Mouse (Mus musculus) midbrain, embryonic 10.5 days (tissue): Measurements from ENCODE around the gene Sod3. TPM values are rescaled to one million over a fixed set of nuclear protein-coding genes. Genes with fewer than 3 reads are reported as not detected.

Experiments
- DNase-seq: peaks from one replicate; pipeline ENCODE4 v3.0.0-alpha.2; 2017; ENCODE audit warnings: low spot score
- H3K27ac ChIP-seq: fragments of 300-500 bp; sonication (generic); replicated peaks from 2 replicates; pipeline ENCODE4 v1.5.1; 2016; ENCODE audit warnings: mild to moderate bottlenecking
- H3K27me3 ChIP-seq: fragments of 300-500 bp; sonication (generic); 2 replicates; pipeline ENCODE4 v1.6.1; 2016; ENCODE audit warnings: low read depth, mild to moderate bottlenecking; ENCODE audit not compliant: poor library complexity, severe bottlenecking
- H3K36me3 ChIP-seq: fragments of 300-500 bp; sonication (generic); 2 replicates; pipeline ENCODE4 v1.6.1; 2016; ENCODE audit warnings: mild to moderate bottlenecking, moderate library complexity
- H3K4me1 ChIP-seq: fragments of 300-500 bp; sonication (generic); 2 replicates; pipeline ENCODE4 v1.6.1; 2016
- H3K4me3 ChIP-seq: fragments of 300-500 bp; sonication (generic); 2 replicates; pipeline ENCODE4 v1.5.1; 2016; ENCODE audit warnings: mild to moderate bottlenecking, moderate library complexity
- H3K9me3 ChIP-seq: fragments of 300-500 bp; sonication (generic); replicated peaks from 2 replicates; pipeline ENCODE4 v1.6.1; 2016; ENCODE audit warnings: mild to moderate bottlenecking
- WGBS: fragments of 180-500 bp; shearing (Covaris S2); methylation state at CpG from one replicate; pipeline ENCODE4 v1.1.7; 2016; 5-methylcytosine and 5-hydroxymethylcytosine counted together
- polyA plus RNA-seq: library from polyadenylated mRNA; unstranded; fragments of >200 nt; fragmentation: Nextera tagmentation; extraction: Ambion mirVana; gene quantifications from 2 replicates; pipeline ENCODE4 v1.2.1, GENCODE M21; 2016

The Sod3 gene
- polyA plus RNA-seq, 1 experiment from 2014 or later = 0.90 TPM

DNA sequence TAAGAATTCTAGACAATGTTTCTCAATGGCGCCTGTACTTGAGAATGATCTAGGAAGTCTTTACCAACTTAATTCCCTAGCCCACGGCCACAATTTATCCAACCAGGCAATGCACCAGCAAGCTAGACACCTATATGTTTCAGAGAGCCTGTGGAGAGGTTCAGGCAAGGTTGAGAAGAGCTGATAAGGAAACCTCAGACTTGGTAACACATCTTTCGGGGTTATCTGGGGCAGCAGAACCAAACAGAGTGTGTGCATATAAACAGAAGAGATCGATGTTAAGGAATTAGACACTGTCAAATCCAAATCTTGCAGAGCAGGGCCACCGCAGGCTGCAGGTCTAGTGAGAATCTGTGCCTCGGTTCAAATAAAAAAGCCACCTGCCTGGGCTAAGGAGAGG is 5.5 kb upstream of the Sod3 start:
- Histone ChIP-seq H3K4me3 (no peak overlapping the region), H3K4me1 (peaks cover 18% of the 10 kb centered on the region), H3K27ac (no peak overlapping the region), H3K27me3 (no peaks in the 10 kb centered on the region), H3K36me3 (no peaks in the 10 kb centered on the region), H3K9me3 (no peaks in the 10 kb centered on the region)
- 91% methylated on average over 6 of the region's 6 CpGs for WGBS
- no peak for DNase-seq

- no peak overlapping the region for H3K27ac ChIP-seq
- no peak overlapping the region for H3K4me3 ChIP-seq
- H3K9me3 ChIP-seq = no peaks in the 10 kb centered on the region
- WGBS = 85% methylated on average over 21 of the region's 21 CpGs
- no peak for DNase-seq
- peaks cover 29% of the 10 kb centered on the region for H3K4me1 ChIP-seq
- H3K27me3 ChIP-seq = no peaks in the 10 kb centered on the region
- H3K36me3 ChIP-seq = no peaks in the 10 kb centered on the region
Measured at GRCm38 (mm10) chr5:52360286-52361049, 3.1 kb upstream of the Sod3 start.

GRCm38 (mm10) chr5:52362776-52363467 is 669 bp upstream of the Sod3 start:
- H3K27ac ChIP-seq = 0 out of 2 replicates have a peak overlapping the region, but pooled peaks have one; percentile 46
- 55% methylated on average over 6 of the region's 6 CpGs for WGBS
- peaks cover 9% of the 10 kb centered on the region for H3K27me3 ChIP-seq
- DNase-seq = no peak
- peaks cover 29% of the 10 kb centered on the region for H3K4me1 ChIP-seq
- H3K36me3 ChIP-seq = no peaks in the 10 kb centered on the region
- H3K4me3 ChIP-seq = no peak overlapping the region
- H3K9me3 ChIP-seq = no peaks in the 10 kb centered on the region

DNA sequence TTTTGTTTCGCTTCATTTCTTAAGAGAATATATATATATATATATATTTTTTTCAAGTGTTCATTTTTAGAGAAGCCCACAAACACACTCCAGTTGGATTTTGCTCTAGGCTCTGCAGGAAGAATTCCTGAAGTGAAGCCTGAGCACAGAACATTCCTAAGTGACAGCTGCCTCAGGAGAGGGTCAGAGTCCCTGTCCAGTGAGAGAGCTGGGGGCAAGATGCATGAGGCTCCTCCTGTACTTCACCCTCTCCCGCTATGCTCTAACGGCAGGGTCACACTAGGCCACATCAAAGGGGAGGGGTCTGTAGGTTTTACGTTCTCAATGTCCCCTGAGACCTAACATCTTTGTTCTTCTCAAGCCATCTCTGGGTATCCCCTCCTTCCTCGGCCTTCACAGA is 930 bp downstream of the Sod3 start:
- Histone ChIP-seq H3K27me3 (peaks cover 23% of the 10 kb centered on the region), H3K4me1 (peaks cover 37% of the 10 kb centered on the region), H3K9me3 (no peaks in the 10 kb centered on the region), H3K36me3 (no peaks in the 10 kb centered on the region), H3K4me3 (no peak overlapping the region), H3K27ac (no peak overlapping the region)
- 69% methylated on average over 5 of the region's 5 CpGs for WGBS
- no peak for DNase-seq

DNA sequence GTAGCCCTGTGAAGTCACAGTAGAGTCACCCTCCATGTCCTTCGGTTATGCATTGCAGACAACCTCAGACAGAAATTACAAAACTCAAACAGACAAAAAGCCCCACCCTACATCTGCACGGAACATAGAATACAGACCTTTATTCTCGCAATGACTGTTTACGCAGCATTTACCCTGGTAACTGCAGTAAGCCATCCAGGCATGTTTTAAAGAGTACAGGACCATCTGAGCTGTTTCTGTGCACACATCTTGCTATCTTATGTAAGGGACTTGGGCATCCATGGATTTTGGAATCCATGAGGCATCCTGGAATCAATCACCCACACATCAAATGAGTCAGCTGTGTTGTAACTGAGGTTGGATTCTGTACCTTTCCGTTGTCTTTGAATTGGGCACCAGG is 2.3 kb downstream of the Sod3 start:
- Histone ChIP-seq H3K27me3 (peaks cover 23% of the 10 kb centered on the region), H3K27ac (no peak overlapping the region), H3K4me3 (no peak overlapping the region), H3K36me3 (no peaks in the 10 kb centered on the region), H3K9me3 (no peaks in the 10 kb centered on the region), H3K4me1 (peaks cover 28% of the 10 kb centered on the region)
- DNase-seq = no peak
- WGBS = 92% methylated on average over 5 of the region's 5 CpGs

GRCm38 (mm10) chr5:52366661-52367060 is 3.1 kb downstream of the Sod3 start:
- 66% methylated on average over 2 of the region's 2 CpGs for WGBS
- peaks cover 23% of the 10 kb centered on the region for H3K27me3 ChIP-seq
- no peaks in the 10 kb centered on the region for H3K9me3 ChIP-seq
- DNase-seq = no peak
- H3K4me3 ChIP-seq = no peak overlapping the region
- H3K36me3 ChIP-seq = no peaks in the 10 kb centered on the region
- H3K27ac ChIP-seq = no peak overlapping the region
- H3K4me1 ChIP-seq = peaks cover 28% of the 10 kb centered on the region

DNA sequence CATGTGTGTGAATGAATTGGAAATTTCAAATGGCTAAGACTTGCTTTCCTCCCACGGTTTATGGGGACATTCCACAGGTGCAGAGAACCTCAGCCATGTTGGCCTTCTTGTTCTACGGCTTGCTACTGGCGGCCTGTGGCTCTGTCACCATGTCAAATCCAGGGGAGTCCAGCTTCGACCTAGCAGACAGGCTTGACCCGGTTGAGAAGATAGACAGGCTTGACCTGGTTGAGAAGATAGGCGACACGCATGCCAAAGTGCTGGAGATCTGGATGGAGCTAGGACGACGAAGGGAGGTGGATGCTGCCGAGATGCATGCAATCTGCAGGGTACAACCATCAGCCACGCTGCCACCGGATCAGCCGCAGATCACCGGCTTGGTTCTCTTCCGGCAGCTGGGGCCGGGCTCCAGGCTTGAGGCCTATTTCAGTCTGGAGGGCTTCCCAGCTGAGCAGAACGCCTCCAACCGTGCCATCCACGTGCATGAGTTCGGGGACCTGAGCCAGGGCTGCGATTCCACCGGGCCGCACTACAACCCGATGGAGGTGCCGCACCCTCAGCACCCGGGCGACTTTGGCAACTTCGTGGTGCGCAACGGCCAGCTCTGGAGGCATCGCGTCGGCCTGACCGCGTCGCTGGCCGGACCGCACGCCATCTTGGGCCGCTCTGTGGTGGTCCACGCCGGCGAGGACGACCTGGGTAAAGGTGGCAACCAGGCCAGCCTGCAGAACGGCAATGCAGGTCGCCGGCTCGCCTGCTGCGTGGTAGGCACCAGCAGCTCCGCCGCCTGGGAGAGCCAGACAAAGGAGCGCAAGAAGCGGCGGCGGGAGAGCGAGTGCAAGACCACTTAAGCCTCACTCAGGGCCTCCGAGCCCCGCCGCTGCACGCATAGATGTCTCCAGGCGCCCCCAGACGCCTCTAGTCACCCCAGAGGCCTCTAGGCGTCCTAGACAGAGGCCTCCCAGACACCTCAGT is 4.6 kb downstream of the Sod3 start:
- peaks cover 18% of the 10 kb centered on the region for H3K4me1 ChIP-seq
- 51% methylated on average over 63 of the region's 63 CpGs for WGBS
- H3K36me3 ChIP-seq = no peaks in the 10 kb centered on the region
- no peaks in the 10 kb centered on the region for H3K9me3 ChIP-seq
- H3K4me3 ChIP-seq = peak overlapping the region; percentile 36
- peak; percentile 45 for DNase-seq
- peak overlapping the region; percentile 77 for H3K27ac ChIP-seq
- peaks cover 23% of the 10 kb centered on the region for H3K27me3 ChIP-seq

DNA sequence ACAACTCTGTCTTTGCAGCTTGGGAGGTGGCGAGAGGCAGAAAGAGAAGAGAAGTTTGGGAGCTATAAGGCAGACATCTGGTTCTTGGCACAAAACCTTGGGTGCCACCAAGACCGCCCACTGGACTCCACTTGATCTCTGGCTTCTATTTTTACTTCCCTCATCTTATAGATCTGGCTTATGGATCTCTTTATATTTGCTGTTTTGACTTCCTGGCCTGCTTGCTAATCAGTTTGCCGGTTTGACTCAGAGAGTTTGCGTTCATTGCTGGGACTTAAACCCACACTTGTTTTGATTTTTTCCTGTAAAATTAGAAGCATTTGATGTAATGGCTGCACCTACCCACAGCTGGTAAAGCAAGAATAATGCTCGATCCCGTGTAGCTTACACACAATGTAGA is 7.3 kb downstream of the Sod3 start:
- WGBS = 94% methylated on average over 6 of the region's 6 CpGs

DNA sequence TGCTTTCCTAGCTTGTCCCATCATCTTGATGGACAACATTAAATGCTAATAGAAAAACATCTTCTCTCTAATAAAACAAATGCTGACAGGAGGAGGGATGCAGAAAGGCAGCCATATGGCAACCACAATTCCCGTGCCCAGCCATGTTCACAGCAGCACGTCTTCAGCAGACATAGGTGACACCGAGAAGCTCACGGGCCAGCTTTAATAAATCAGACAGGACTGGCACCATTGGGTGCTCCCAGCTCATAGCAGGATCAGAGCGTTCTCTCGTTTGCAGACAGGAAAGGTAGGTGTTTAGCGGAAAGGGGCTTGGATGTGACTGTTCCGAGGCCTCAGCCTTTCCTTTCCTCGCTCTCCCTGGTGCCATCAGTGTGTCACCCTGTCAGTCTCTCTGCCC is 12.3 kb downstream of the Sod3 start:
- WGBS = 92% methylated on average over 9 of the region's 9 CpGs
- H3K36me3 ChIP-seq = no peaks in the 10 kb centered on the region
- no peaks in the 10 kb centered on the region for H3K27me3 ChIP-seq
- H3K27ac ChIP-seq = no peak overlapping the region
- no peak overlapping the region for H3K4me3 ChIP-seq
- no peaks in the 10 kb centered on the region for H3K4me1 ChIP-seq
- no peak for DNase-seq
- H3K9me3 ChIP-seq = no peaks in the 10 kb centered on the region

More for the DNA sequence above, 7.3 kb downstream of the Sod3 start:
- H3K27ac ChIP-seq = no peak overlapping the region
- peaks cover 7% of the 10 kb centered on the region for H3K4me1 ChIP-seq
- no peak for DNase-seq
- H3K36me3 ChIP-seq = no peaks in the 10 kb centered on the region
- peaks cover 23% of the 10 kb centered on the region for H3K27me3 ChIP-seq
- H3K4me3 ChIP-seq = no peak overlapping the region
- H3K9me3 ChIP-seq = no peaks in the 10 kb centered on the region

DNA sequence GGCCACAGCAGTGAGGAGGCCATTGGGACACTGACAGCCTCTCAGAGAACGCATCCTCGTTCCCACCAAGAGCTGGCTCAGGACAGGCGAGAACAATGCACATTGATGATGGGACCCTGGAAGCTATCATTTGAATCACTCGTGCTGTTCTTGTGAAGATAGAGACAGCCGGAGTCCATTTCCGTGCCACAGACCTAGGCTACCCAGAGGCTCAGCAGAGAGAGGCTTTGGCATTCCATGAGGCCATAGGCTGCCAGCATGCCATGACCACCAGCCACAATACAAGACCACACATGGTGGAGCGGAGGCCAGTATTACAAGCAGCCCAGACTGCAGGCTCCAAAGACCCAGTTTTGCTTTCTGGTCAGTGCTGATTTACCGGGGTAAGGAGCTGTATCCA is 19.2 kb downstream of the Sod3 start:
- Histone ChIP-seq H3K27ac (no peak overlapping the region), H3K9me3 (no peaks in the 10 kb centered on the region), H3K36me3 (no peaks in the 10 kb centered on the region), H3K27me3 (no peaks in the 10 kb centered on the region), H3K4me1 (no peaks in the 10 kb centered on the region), H3K4me3 (no peak overlapping the region)
- 87% methylated on average over 8 of the region's 8 CpGs for WGBS
- no peak for DNase-seq

DNA sequence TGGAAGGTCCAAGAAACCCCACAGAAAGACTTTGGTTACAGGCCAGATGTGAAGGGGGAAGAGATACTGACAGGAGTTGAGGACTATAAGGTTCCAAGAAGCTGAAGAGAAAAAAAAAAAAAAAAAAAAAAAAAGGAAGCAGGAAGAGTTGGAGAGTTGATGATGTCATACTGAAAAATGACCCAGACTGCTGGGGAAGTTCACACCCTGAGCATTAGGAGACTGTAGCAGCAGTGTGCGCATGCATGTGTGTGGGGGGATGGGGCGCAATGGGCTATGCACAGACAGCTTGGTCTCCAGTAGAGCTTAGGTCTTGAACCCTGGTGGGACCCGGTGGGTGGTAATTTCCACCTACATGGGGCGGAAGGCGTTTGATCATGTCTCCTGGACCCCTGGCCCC is 20.2 kb downstream of the Sod3 start:
- 93% methylated on average over 5 of the region's 5 CpGs for WGBS
- H3K9me3 ChIP-seq = no peaks in the 10 kb centered on the region
- H3K27me3 ChIP-seq = no peaks in the 10 kb centered on the region
- no peak overlapping the region for H3K4me3 ChIP-seq
- no peak overlapping the region for H3K27ac ChIP-seq
- no peaks in the 10 kb centered on the region for H3K4me1 ChIP-seq
- no peak for DNase-seq
- H3K36me3 ChIP-seq = no peaks in the 10 kb centered on the region

- WGBS = 86% methylated on average over 2 of the region's 2 CpGs
- no peak overlapping the region for H3K27ac ChIP-seq
- H3K9me3 ChIP-seq = no peaks in the 10 kb centered on the region
- H3K4me1 ChIP-seq = no peaks in the 10 kb centered on the region
- H3K27me3 ChIP-seq = no peaks in the 10 kb centered on the region
- no peak for DNase-seq
- no peak overlapping the region for H3K4me3 ChIP-seq
- no peaks in the 10 kb centered on the region for H3K36me3 ChIP-seq
Measured at GRCm38 (mm10) chr5:52386016-52386415, 22.4 kb downstream of the Sod3 start.
